Mouse (Mus musculus) lung, postnatal 14 days (tissue): Measurements from ENCODE around the gene Fam166a.
A peak's percentile ranks its signal among the peaks of the same experiment; 100 is the strongest.

Source experiments
- DNase-seq: peaks from one replicate; pipeline ENCODE4 v3.0.0; 2021

Fam166a gene

GRCm38 (mm10) chr2:25185625-25186574, 32.6 kb upstream of the Fam166a start:
- DNase-seq: peak; percentile 59

- no peak for DNase-seq
Measured at GRCm38 (mm10) chr2:25186575-25186930, 32.0 kb upstream of the Fam166a start.

GRCm38 (mm10) chr2:25187841-25188240, 30.7 kb upstream of the Fam166a start:
- no peak for DNase-seq

- DNase-seq: peak; percentile 88
Measured at GRCm38 (mm10) chr2:25193330-25193770, 25.2 kb upstream of the Fam166a start.

- no peak for DNase-seq
Measured at GRCm38 (mm10) chr2:25194006-25194405, 24.5 kb upstream of the Fam166a start.

GRCm38 (mm10) chr2:25194486-25195171, 23.9 kb upstream of the Fam166a start:
- DNase-seq: peak; percentile 23

GRCm38 (mm10) chr2:25195211-25196156, 23.1 kb upstream of the Fam166a start:
- peak; percentile 77 for DNase-seq

- DNase-seq: peak; percentile 79
Measured at GRCm38 (mm10) chr2:25196172-25196954, 22.2 kb upstream of the Fam166a start, which contains the start of gene Tor4a. Tor4a (minus strand) TSS chr2:25196886.

GRCm38 (mm10) chr2:25197191-25197590, 21.4 kb upstream of the Fam166a start:
- peak; percentile 24 for DNase-seq

GRCm38 (mm10) chr2:25197946-25198345, 20.6 kb upstream of the Fam166a start:
- no peak for DNase-seq

- DNase-seq: no peak
Measured at GRCm38 (mm10) chr2:25200631-25201030, 17.9 kb upstream of the Fam166a start.

GRCm38 (mm10) chr2:25203631-25204214, 14.8 kb upstream of the Fam166a start:
- peak; percentile 19 for DNase-seq

- DNase-seq: no peak
Measured at GRCm38 (mm10) chr2:25207593-25207992, 11.0 kb upstream of the Fam166a start.

GRCm38 (mm10) chr2:25210686-25211085, 7.9 kb upstream of the Fam166a start:
- DNase-seq: no peak

- DNase-seq: peak; percentile 92
Measured at GRCm38 (mm10) chr2:25211121-25211670, 7.3 kb upstream of the Fam166a start, which contains the start of gene Nelfb. Nelfb (minus strand) TSS chr2:25211489.

GRCm38 (mm10) chr2:25213266-25213865, 5.2 kb upstream of the Fam166a start:
- no peak for DNase-seq

GRCm38 (mm10) chr2:25214444-25214843, 4.1 kb upstream of the Fam166a start, which contains the start of gene Stpg3:
Stpg3 (minus strand) TSS chr2:25214637.
- DNase-seq: no peak

- DNase-seq: no peak
Measured at GRCm38 (mm10) chr2:25217666-25218065, 879 bp upstream of the Fam166a start.

- no peak for DNase-seq
Measured at GRCm38 (mm10) chr2:25221331-25221772, 2.8 kb downstream of the Fam166a start.
